Mouse (Mus musculus) CD4-positive helper T cell, adult 2 months (primary cell): ENCODE results near the gene Tead4.
"Not testable (repeated sequence)": the region's sequence is repeated elsewhere in the genome, so short reads cannot be mapped to it uniquely, and the experiment has no call there.

Source experiments
- DNase-seq: peaks from one replicate; pipeline ENCODE4 v3.0.0-alpha.2; 2012; ENCODE audit warnings: low read depth, missing footprints, low spot score

The Tead4 gene

GRCm38 (mm10) chr6:128237102-128237763 lies 63.4 kb downstream of the Tead4 start:
- DNase-seq: no peak

- no peak for DNase-seq
These were observed 64.0 kb downstream of the Tead4 start for GRCm38 (mm10) chr6:128236581-128236980.

- no peak for DNase-seq
These were observed 66.4 kb downstream of the Tead4 start for GRCm38 (mm10) chr6:128234206-128234605.

GRCm38 (mm10) chr6:128232216-128232615 lies 68.4 kb downstream of the Tead4 start:
- DNase-seq: no peak

- DNase-seq: no peak
These were observed 68.9 kb downstream of the Tead4 start for GRCm38 (mm10) chr6:128231741-128232140.

GRCm38 (mm10) chr6:128227438-128228017 lies 73.1 kb downstream of the Tead4 start:
- no peak for DNase-seq

GRCm38 (mm10) chr6:128226941-128227340 lies 73.7 kb downstream of the Tead4 start:
- DNase-seq: no peak

- DNase-seq: no peak
These were observed 74.8 kb downstream of the Tead4 start for GRCm38 (mm10) chr6:128225846-128226176.

- DNase-seq: no peak
These were observed 75.4 kb downstream of the Tead4 start for GRCm38 (mm10) chr6:128225009-128225845.

- no peak for DNase-seq
These were observed 77.5 kb downstream of the Tead4 start for GRCm38 (mm10) chr6:128223159-128223558.

GRCm38 (mm10) chr6:128215004-128215403 lies 85.6 kb downstream of the Tead4 start:
- DNase-seq: not testable (repeated sequence)

- not testable (repeated sequence) for DNase-seq
These were observed 91.4 kb downstream of the Tead4 start for GRCm38 (mm10) chr6:128209199-128209598.

- DNase-seq: no peak
These were observed 92.0 kb downstream of the Tead4 start for GRCm38 (mm10) chr6:128208491-128209170.

- DNase-seq: no peak
These were observed 97.1 kb downstream of the Tead4 start for GRCm38 (mm10) chr6:128203557-128203956.

- DNase-seq: peak; percentile 72
These were observed 99.6 kb downstream of the Tead4 start for GRCm38 (mm10) chr6:128200847-128201640.

- DNase-seq: peak; percentile 96
These were observed 100.3 kb downstream of the Tead4 start for GRCm38 (mm10) chr6:128200116-128200846.

- DNase-seq: no peak
These were observed 117.1 kb downstream of the Tead4 start for GRCm38 (mm10) chr6:128183521-128183920.

- no peak for DNase-seq
These were observed 119.4 kb downstream of the Tead4 start for GRCm38 (mm10) chr6:128181176-128181575.

- DNase-seq: no peak
These were observed 121.0 kb downstream of the Tead4 start for GRCm38 (mm10) chr6:128179651-128180050.

- DNase-seq: no peak
These were observed 121.4 kb downstream of the Tead4 start for GRCm38 (mm10) chr6:128179247-128179646.

- no peak for DNase-seq
These were observed 121.9 kb downstream of the Tead4 start for GRCm38 (mm10) chr6:128178681-128179080.
